Mouse (Mus musculus) megakaryocyte, adult 5-6 weeks (primary cell): ENCODE results near the gene Slamf6. TPM values are rescaled to one million over a fixed set of nuclear protein-coding genes. Genes with fewer than 3 reads are reported as not detected.
"Not testable (repeated sequence)": the region's sequence is repeated elsewhere in the genome, so short reads cannot be mapped to it uniquely, and the experiment has no call there.

Source experiments
- ATAC-seq: 2 replicates; pipeline ENCODE4 v1.8.0; 2016; ENCODE audit warnings: mild to moderate bottlenecking, inconsistent platforms; ENCODE audit not compliant: poor library complexity, severe bottlenecking
- total RNA-seq, 2 experiments: library from RNA; stranded (forward) in 1 of 2; stranded (reverse) in 1 of 2; fragments of 153-499, 151-499 nt in 1 of 2; fragments of 221-1000, 200-1000 nt in 1 of 2; gene quantifications; 2 replicates each; pipeline versions ENCODE4 v1.2.3 to v1.2.4; 2015 to 2017

Slamf6 gene
- total RNA-seq, 2 experiments from 2014 or later = 3.9 to 5.6 TPM

- ATAC-seq = no peak
Observed at GRCm38 (mm10) chr1:171948946-171949508, 31.7 kb downstream of the Slamf6 start.

DNA sequence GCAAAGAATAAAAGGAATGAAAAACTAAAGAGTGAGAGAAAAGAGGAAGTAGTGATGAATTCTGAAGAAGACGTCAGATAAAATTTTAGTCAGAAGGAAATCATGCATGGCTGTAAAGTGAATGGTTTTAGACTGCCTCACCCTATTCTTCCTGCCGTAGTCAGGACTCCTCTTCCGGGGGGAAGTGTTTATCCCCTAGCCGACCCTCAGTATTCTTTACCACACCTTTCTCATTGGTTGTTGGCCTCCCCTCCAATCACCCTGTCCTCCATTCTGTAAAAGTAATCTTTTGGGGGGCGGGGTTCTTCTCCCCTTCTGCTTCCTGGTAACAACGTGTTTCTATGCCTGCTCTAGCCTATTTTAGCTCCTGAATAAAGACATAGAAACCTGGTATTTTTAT lies 37.8 kb downstream of the Slamf6 start:
- no peak for ATAC-seq

DNA sequence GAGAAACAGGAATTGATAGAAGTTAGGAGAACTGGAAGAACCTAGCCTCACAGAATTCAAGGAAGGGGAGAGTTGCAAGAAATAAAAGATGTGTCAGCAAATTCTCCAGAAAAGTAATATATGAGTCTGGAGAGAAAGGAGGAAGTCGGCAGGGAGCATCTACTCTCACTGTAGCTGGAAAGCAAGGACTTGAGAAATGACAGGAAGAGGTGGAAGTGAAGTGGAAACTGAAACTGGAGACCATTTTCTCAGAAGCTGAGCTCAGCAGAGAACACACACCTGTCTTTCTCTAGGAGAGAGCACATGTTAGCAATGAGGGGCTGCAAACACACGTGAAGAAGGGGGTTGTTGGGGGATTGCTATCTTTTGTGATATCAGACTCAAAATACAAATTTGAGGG lies 40.1 kb downstream of the Slamf6 start:
- ATAC-seq = peak; percentile 88

DNA sequence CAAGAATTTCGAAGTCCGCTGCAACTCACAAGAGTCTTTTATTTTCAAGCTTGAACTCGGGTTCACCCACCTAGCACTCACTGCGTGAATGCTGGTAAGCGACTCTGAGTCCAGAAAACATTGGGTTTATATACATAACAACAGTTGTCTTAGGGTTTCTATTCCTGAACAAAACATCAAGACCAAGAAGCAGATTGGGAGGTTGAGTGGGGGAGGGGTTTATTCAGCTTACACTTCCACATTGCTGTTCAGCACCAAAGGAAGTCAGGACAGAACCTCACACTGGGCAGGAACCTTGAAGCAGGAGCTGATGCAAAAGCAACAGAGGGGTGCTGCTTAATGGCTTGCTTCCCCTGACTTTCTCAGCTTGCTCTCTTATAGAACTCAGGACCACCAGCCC lies 43.4 kb downstream of the Slamf6 start:
- ATAC-seq = no peak

GRCm38 (mm10) chr1:171961704-171962103 lies 44.4 kb downstream of the Slamf6 start:
- ATAC-seq = no peak

DNA sequence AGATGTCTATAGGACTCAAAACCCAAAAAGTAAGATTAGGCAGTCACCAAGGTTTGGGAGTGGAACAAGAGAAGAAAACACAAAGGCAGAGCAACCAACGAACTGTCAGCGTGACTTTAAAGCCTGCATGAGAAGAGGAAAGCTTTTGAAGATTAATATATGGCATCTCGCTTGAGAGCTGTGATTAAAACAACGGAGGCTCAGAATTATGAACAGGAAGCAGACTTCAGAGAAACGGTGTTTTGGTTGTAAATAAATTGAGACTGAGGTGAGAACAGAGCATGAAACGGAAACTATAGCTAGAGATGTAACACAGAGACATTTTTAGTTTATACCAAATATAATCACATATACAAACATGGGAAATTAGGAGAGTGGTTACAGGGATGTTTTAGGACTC lies 46.3 kb downstream of the Slamf6 start:
- ATAC-seq = no peak

DNA sequence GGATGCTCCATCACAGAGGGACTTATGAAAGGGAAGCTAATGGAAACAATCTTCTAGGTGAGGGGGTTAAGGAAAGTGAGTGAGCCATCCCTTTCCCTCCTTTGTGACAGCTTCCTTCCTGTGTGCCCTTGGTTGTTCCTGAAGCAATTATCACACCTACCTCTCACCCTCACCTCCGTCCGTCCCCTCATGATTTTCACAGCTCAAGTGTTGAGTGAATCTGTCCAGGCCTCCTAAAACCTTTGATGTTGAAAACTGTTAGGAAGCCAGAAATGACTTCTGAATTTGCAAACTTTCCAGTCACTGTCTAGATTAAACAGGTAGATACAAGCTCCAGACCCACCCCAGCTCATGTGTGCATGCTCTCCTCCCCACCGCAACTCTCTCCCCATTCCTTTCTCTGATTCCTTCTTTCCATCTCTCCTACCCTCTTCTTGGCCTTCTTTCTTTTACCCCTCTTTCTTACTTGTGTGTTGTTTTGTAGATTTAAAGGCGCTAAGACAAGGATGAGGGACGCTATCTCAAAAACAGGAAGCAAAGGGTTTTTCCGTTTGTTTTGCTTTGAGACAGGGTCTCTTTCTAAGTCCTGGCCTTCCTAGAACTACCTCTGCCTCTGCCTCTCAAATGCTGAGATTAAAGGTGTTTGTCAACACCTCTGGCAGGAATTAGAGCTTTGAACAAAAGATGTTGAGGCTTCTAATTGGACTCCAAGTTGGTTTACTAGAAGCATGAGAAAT lies 48.9 kb downstream of the Slamf6 start:
- ATAC-seq = no peak

- no peak for ATAC-seq
Observed at GRCm38 (mm10) chr1:171969221-171969620, 51.9 kb downstream of the Slamf6 start.

- no peak for ATAC-seq
Observed at GRCm38 (mm10) chr1:171970854-171971586, 53.7 kb downstream of the Slamf6 start.

- not testable (repeated sequence) for ATAC-seq
Observed at GRCm38 (mm10) chr1:171974361-171974760, 57.0 kb downstream of the Slamf6 start.

GRCm38 (mm10) chr1:171975377-171975776 lies 58.1 kb downstream of the Slamf6 start:
- ATAC-seq = no peak

GRCm38 (mm10) chr1:171975831-171976230 lies 58.5 kb downstream of the Slamf6 start:
- no peak for ATAC-seq

DNA sequence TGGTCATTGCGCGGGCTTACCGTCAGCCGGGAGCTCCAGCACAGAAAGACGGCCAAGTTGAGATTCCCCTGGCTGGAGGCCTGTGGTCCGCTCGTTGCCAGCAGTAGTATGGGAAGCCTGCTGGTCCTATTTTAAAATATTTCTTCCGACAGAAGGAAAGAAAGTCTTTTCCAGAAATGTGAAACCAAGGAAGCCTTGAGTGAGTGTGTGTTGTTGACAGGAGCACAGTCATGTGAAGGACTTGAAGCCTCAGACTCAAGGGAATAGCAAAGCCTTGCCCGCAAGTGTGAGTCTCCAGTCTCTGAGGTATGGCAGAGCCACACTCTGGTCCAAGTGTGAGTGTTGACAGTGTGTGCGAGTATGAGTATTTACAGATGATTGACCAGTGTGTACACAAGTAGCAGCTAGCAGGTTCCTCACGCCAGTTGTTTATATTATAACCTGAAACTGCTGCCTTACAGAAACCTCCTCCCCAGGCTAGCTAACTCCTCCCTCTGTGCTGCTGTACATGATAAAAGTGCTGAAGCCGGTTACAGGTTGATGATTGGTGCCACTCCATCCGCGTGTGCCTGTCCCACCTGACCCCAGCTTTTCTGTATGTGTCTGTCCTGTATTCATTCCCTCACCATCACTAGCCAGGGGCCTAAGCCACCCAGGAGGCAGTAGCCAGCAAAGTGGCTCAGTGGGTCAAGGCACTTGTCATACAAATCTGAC lies 59.7 kb downstream of the Slamf6 start:
- no peak for ATAC-seq

DNA sequence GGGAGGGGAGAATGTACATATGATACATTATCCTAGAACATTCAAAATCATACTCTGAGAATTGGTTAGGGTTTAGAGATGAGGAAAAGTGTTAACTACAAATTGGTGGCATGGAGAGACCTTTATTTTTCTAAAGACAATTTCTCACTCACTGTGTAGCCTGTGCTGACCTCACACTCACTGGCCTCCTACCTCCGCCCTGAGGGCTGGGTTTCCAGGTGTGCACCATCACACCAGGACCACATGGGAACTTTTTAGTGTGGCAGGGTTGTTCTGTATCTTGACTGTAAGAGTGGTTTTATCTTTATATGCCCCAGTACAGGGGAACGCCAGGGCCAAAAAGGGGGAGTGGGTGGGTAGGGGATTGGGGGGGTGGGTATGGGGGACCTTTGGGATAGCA lies 60.6 kb downstream of the Slamf6 start:
- no peak for ATAC-seq

- no peak for ATAC-seq
Observed at GRCm38 (mm10) chr1:171979969-171980730, 62.8 kb downstream of the Slamf6 start.

GRCm38 (mm10) chr1:171982170-171982569 lies 64.9 kb downstream of the Slamf6 start:
- ATAC-seq = no peak

DNA sequence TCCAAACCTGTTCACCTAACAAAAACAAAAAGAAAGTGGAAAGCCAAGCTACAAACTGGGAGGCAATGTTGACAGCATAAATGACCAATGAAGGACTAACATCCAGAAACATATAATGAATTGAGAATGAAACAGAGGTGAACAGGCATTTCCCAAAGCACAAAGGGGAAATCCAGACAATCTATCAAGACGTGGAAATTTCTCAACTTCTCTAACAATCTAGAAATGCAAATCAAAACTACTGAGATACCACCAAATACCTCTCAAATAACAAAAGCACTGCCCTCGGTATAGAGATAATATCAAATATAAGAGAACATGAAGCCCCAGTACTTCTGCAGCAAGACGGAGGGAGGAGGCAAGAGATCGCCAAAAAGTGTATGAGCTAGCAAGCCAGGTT lies 65.4 kb downstream of the Slamf6 start:
- ATAC-seq = no peak

GRCm38 (mm10) chr1:171983372-171984001 lies 66.2 kb downstream of the Slamf6 start:
- no peak for ATAC-seq

- no peak for ATAC-seq
Observed at GRCm38 (mm10) chr1:171984121-171984520, 66.8 kb downstream of the Slamf6 start.

- ATAC-seq = no peak
Observed at GRCm38 (mm10) chr1:171991883-171992282, 74.6 kb downstream of the Slamf6 start.
